Mouse (Mus musculus) erythroblast, embryonic 14.5 days (primary cell): Measurements from ENCODE around the gene Hs3st2. TPM values are rescaled to one million over a fixed set of nuclear protein-coding genes. Genes with fewer than 3 reads are reported as not detected.

Experiments
- H3K27me3 ChIP-seq: 2 replicates; pipeline ENCODE4 v1.6.1; 2012; ENCODE audit warnings: inconsistent platforms; ENCODE audit not compliant: control insufficient read depth
- H3K36me3 ChIP-seq: 2 replicates; pipeline ENCODE4 v1.6.1; 2012; ENCODE audit warnings: mild to moderate bottlenecking, inconsistent platforms; ENCODE audit not compliant: control insufficient read depth
- H3K4me1 ChIP-seq: 2 replicates; pipeline ENCODE4 v1.6.1; 2012; ENCODE audit warnings: inconsistent platforms; ENCODE audit not compliant: control insufficient read depth
- H3K4me3 ChIP-seq: replicated peaks from 2 replicates; pipeline ENCODE3; 2012; ENCODE audit warnings: moderate library complexity, mild to moderate bottlenecking, inconsistent platforms
- H3K9me3 ChIP-seq: 2 replicates; pipeline ENCODE4 v1.6.1; 2012; ENCODE audit warnings: low read length, inconsistent platforms, mixed read lengths; ENCODE audit not compliant: control insufficient read depth
- GATA1 ChIP-seq: IDR thresholded peaks from 2 replicates; pipeline ENCODE4 v1.6.1; 2012; ENCODE audit warnings: low read length, inconsistent platforms, mixed read lengths
- TAL1 ChIP-seq: IDR thresholded peaks from 3 replicates; pipeline ENCODE4 v1.6.1; 2012; ENCODE audit warnings: low read length, inconsistent platforms, mixed read lengths
- polyA plus RNA-seq: library from polyadenylated mRNA; stranded (reverse); fragments of >175 nt; gene quantifications from 2 replicates; pipeline ENCODE4 v1.2.3, GENCODE M21; 2012

Gene Hs3st2
- polyA plus RNA-seq, 1 experiment: not detected

- no peak for TF ChIP-seq GATA1
- no peak for TF ChIP-seq TAL1
- no peak overlapping the region for H3K4me3 ChIP-seq
- no peaks in the 10 kb centered on the region for H3K4me1 ChIP-seq
Measured at GRCm38 (mm10) chr7:121392740-121392993, 1.0 kb downstream of the Hs3st2 start.

GRCm38 (mm10) chr7:121393884-121394283, 2.2 kb downstream of the Hs3st2 start:
- H3K27me3 ChIP-seq: peaks cover 29% of the 10 kb centered on the region
- no peaks in the 10 kb centered on the region for H3K36me3 ChIP-seq
- H3K4me3 ChIP-seq: no peak overlapping the region
- H3K9me3 ChIP-seq: no peaks in the 10 kb centered on the region
- TF ChIP-seq GATA1: no peak
- no peak for TF ChIP-seq TAL1
- no peaks in the 10 kb centered on the region for H3K4me1 ChIP-seq

More at GRCm38 (mm10) chr7:121392740-121392993, 1.0 kb downstream of the Hs3st2 start:
- Histone ChIP-seq H3K9me3 (no peaks in the 10 kb centered on the region), H3K36me3 (no peaks in the 10 kb centered on the region), H3K27me3 (peaks cover 29% of the 10 kb centered on the region)

GRCm38 (mm10) chr7:121394875-121395274, 3.2 kb downstream of the Hs3st2 start:
- no peak for TF ChIP-seq GATA1
- Histone ChIP-seq H3K4me1 (no peaks in the 10 kb centered on the region), H3K27me3 (peaks cover 29% of the 10 kb centered on the region), H3K9me3 (no peaks in the 10 kb centered on the region), H3K4me3 (no peak overlapping the region), H3K36me3 (no peaks in the 10 kb centered on the region)

- no peaks in the 10 kb centered on the region for H3K4me1 ChIP-seq
- no peak for TF ChIP-seq TAL1
- TF ChIP-seq GATA1: no peak
- H3K36me3 ChIP-seq: no peaks in the 10 kb centered on the region
- H3K27me3 ChIP-seq: no peaks in the 10 kb centered on the region
- peaks cover 15% of the 10 kb centered on the region for H3K9me3 ChIP-seq
- H3K4me3 ChIP-seq: no peak overlapping the region
Measured at GRCm38 (mm10) chr7:121410716-121411506, 19.3 kb downstream of the Hs3st2 start.

GRCm38 (mm10) chr7:121411507-121411898, 19.8 kb downstream of the Hs3st2 start:
- TF ChIP-seq TAL1: no peak
- TF ChIP-seq GATA1: no peak
- H3K27me3 ChIP-seq: no peaks in the 10 kb centered on the region
- H3K9me3 ChIP-seq: peaks cover 15% of the 10 kb centered on the region
- no peaks in the 10 kb centered on the region for H3K4me1 ChIP-seq
- H3K36me3 ChIP-seq: no peaks in the 10 kb centered on the region
- no peak overlapping the region for H3K4me3 ChIP-seq

GRCm38 (mm10) chr7:121436884-121437283, 45.2 kb downstream of the Hs3st2 start:
- no peak overlapping the region for H3K4me3 ChIP-seq
- no peaks in the 10 kb centered on the region for H3K4me1 ChIP-seq
- TF ChIP-seq TAL1 (no peak), GATA1 (no peak)
- H3K9me3 ChIP-seq: peaks cover 10% of the 10 kb centered on the region; the same call in 1 of the 2 replicates
- no peaks in the 10 kb centered on the region for H3K36me3 ChIP-seq
- H3K27me3 ChIP-seq: no peaks in the 10 kb centered on the region

- H3K36me3 ChIP-seq: no peaks in the 10 kb centered on the region
- TF ChIP-seq TAL1: no peak
- no peak for TF ChIP-seq GATA1
Measured at GRCm38 (mm10) chr7:121441186-121441585, 49.5 kb downstream of the Hs3st2 start.

GRCm38 (mm10) chr7:121444336-121444735, 52.7 kb downstream of the Hs3st2 start:
- H3K36me3 ChIP-seq: no peaks in the 10 kb centered on the region
- H3K4me3 ChIP-seq: no peak overlapping the region
- H3K9me3 ChIP-seq: no peaks in the 10 kb centered on the region; the same call in 1 of the 2 replicates
- no peaks in the 10 kb centered on the region for H3K27me3 ChIP-seq
- TF ChIP-seq TAL1: no peak
- no peak for TF ChIP-seq GATA1
- H3K4me1 ChIP-seq: no peaks in the 10 kb centered on the region

More at GRCm38 (mm10) chr7:121441186-121441585, 49.5 kb downstream of the Hs3st2 start:
- no peaks in the 10 kb centered on the region for H3K4me1 ChIP-seq
- H3K9me3 ChIP-seq: peaks cover 10% of the 10 kb centered on the region; the same call in 1 of the 2 replicates
- no peak overlapping the region for H3K4me3 ChIP-seq
- no peaks in the 10 kb centered on the region for H3K27me3 ChIP-seq

GRCm38 (mm10) chr7:121446281-121446680, 54.6 kb downstream of the Hs3st2 start:
- Histone ChIP-seq H3K4me1 (no peaks in the 10 kb centered on the region), H3K27me3 (no peaks in the 10 kb centered on the region), H3K36me3 (no peaks in the 10 kb centered on the region), H3K4me3 (no peak overlapping the region), H3K9me3 (no peaks in the 10 kb centered on the region; the same call in 1 of the 2 replicates)
- TF ChIP-seq GATA1 (no peak), TAL1 (no peak)
